Mouse (Mus musculus) gastrocnemius, postnatal 36 days (tissue): Measurements from ENCODE around the gene Kcna5. TPM values are rescaled to one million over a fixed set of nuclear protein-coding genes. Genes with fewer than 3 reads are reported as not detected.

Source experiments
- total RNA-seq, 2 experiments: library from RNA; stranded (reverse); gene quantifications; 2 replicates each; pipeline ENCODE4 v1.2.3; 2021

Gene Kcna5
- total RNA-seq, 2 experiments from 2014 or later = 3.7 to 4.3 TPM

Other genes with a start within 250 kb of the Kcna5 start
- 1 to 10 TPM; 1.7 to 2.6 TPM for gene Kcna1, start 111.0 kb upstream of the Kcna5 start, total RNA-seq
- gene Kcna6, start 205.3 kb upstream of the Kcna5 start, total RNA-seq = under 1 TPM; 0.22 to 0.41 TPM